Mouse (Mus musculus): ENCODE data around the gene Mmp19. TPM values are rescaled to one million over a fixed set of nuclear protein-coding genes. Genes with fewer than 3 reads are reported as not detected.

Mmp19 gene
- polyA plus RNA-seq (2016; fragmentation: Nextera tagmentation; extraction: Ambion mirVana): 0.28 and 1.7 TPM in 2 replicates

DNA sequence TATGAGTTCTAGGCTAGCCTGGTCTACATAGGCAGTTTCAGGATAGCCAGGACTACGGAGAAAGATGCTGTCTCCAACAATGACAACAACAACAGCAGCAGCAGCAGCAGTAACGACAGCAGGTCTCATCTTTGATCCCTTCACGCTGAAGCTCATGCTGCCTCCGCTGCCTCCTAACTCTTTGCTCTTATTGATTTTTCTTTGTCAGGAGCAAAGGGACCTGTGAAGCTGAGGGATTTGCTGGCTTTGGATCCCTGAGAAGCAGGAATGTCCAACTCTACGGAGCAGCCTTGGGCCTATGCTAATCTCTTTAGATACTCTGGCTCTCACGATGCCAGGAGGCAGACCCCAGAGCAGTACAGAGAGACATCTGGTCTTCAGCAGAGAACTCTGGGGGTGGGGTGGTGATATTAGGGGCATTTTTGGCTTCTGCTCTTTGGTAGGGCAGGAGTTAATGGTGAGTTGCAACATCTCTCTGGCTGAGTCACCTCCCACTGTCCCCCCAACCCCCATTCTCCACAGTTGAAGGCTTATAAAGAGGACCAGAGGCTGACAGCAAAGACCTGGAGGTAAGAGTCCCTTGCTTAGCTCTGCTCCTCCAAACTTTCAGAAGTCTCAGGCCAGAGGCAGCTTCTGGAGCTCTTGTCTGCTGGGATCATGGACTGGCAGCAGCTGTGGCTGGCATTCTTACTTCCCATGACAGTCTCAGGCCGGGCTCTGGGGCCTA lies at the start of gene Mmp19:
Gene Mmp19 (plus strand): TSS at position 513 of the 727 bp plus-strand sequence.
- Histone ChIP-seq H3K9me3 (no peaks in the 10 kb centered on the region), H3K27ac (no peak within 1 kb of the TSS)
- DNase-seq (ENCODE audit: low spot score): no peak

DNA sequence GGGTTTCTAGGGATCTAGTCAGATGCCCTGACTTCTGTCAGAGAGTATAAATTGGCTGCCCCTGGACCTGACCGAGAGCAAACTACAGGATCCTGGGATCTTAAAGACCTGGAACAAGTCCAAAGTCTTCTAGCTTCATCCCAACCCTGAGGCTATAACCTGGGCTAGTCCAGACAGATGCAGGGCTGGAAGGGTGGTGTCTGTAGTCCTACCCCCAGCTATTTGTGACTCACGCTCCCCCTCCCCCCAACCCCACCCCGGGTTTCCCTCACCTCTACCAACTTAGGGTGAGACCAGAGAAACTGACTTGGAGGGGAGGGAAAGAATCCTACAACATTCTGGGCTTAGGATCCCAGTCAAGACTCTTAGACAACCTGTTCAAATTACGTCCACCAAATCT lies 48.1 kb upstream of the Mmp19 start:
- peaks cover 28% of the 10 kb centered on the region for H3K4me1 ChIP-seq
- no peaks in the 10 kb centered on the region for H3K36me3 ChIP-seq
- H3K27ac ChIP-seq: no peak overlapping the region
- no peaks in the 10 kb centered on the region for H3K9me3 ChIP-seq
- WGBS: 26% methylated on average over 4 of the region's 4 CpGs
- no peak for DNase-seq (ENCODE audit: low spot score)
- peaks cover 27% of the 10 kb centered on the region for H3K27me3 ChIP-seq (ENCODE audit: insufficient read depth, poor library complexity, severe bottlenecking)
- peak overlapping the region; percentile 69; the same call in 1 of the 2 replicates for H3K4me3 ChIP-seq

More for the DNA sequence above, at the start of gene Mmp19:
- H3K4me3 ChIP-seq: no peak within 1 kb of the TSS
- no peaks in the 10 kb centered on the region for H3K27me3 ChIP-seq (ENCODE audit: insufficient read depth, poor library complexity, severe bottlenecking)
- WGBS: 74% methylated on average over 7 of the region's 7 CpGs
- peaks cover 8% of the 10 kb centered on the region; the same call in 1 of the 2 replicates for H3K4me1 ChIP-seq
- H3K36me3 ChIP-seq: no peaks in the 10 kb centered on the region

DNA sequence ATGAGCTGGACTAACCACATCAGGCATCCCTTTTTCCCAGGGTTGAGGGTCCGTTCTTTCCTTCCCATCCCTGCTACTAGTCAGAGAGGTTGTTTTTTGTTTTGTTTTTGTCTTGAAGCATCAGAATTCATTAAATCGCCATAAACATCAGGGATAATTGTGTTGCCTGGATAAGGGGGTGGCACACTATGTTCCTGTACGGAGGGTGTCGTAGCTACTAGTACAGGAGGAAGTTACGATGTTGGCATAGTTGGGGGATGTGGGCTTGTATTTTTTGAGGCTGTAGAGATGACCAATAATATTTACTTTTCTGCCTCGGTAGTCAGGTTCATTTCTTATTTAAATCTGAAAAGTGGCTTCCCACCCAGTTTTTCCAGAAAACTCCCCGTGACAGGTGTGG lies 47.5 kb upstream of the Mmp19 start:
- DNase-seq (ENCODE audit: low spot score): no peak
- Histone ChIP-seq H3K27ac (peak overlapping the region; percentile 82), H3K36me3 (no peaks in the 10 kb centered on the region), H3K9me3 (no peaks in the 10 kb centered on the region), H3K27me3 (ENCODE audit: insufficient read depth, poor library complexity, severe bottlenecking) (peaks cover 27% of the 10 kb centered on the region), H3K4me1 (peaks cover 26% of the 10 kb centered on the region), H3K4me3 (peak overlapping the region; percentile 69)
- 5% methylated on average over 7 of the region's 7 CpGs for WGBS

DNA sequence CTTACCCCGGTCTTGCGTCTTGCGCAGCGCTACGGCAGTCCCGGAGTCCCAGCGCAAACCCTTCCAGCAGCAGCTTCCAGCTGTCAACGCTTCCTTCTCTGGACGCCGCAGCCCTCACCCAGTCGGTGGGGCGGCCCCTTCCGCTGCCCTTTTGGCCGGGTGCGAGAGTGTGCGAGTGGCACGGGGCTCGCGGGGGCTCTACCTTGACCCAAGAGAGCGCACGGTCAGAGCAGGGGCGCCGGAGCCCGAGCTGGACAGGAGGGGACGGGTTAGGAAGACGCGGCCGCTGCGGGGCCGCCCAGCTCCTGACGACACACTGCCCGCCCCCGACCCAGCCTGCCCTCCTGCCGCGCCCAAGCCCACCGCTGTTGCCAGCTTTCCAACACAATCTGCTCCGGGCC lies 46.9 kb upstream of the Mmp19 start:
- Histone ChIP-seq H3K4me3 (peak overlapping the region; percentile 69), H3K9me3 (no peaks in the 10 kb centered on the region), H3K4me1 (peaks cover 26% of the 10 kb centered on the region), H3K27me3 (ENCODE audit: insufficient read depth, poor library complexity, severe bottlenecking) (peaks cover 27% of the 10 kb centered on the region), H3K27ac (peak overlapping the region; percentile 82), H3K36me3 (no peaks in the 10 kb centered on the region)
- peak; percentile 84 for DNase-seq (ENCODE audit: low spot score)
- under 1% methylated on average over 36 of the region's 37 CpGs for WGBS

DNA sequence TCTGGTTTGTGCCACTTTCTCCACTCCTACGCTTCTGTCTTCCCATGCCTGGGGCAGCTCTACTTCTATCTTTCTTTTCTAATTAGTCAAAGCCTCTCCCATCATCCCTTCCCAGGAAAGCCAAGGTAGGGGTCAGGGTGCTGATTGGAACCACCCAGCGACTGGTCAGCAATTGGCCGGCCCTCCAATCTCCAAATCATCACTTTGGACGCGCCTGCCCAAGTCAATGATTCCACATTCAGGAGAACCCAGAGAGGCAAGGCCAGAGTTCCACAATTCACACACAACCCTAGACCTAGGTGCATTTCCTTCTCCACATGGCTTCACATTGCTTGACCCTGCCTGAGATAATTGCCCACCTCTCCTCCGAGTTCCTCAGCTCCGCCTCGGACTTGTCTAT lies 46.5 kb upstream of the Mmp19 start:
- H3K27me3 ChIP-seq (ENCODE audit: insufficient read depth, poor library complexity, severe bottlenecking): peaks cover 27% of the 10 kb centered on the region
- no peak for DNase-seq (ENCODE audit: low spot score)
- H3K27ac ChIP-seq: peak overlapping the region; percentile 82
- no peaks in the 10 kb centered on the region for H3K36me3 ChIP-seq
- H3K4me1 ChIP-seq: peaks cover 29% of the 10 kb centered on the region
- no peaks in the 10 kb centered on the region for H3K9me3 ChIP-seq
- 6% methylated on average over 8 of the region's 8 CpGs for WGBS
- H3K4me3 ChIP-seq: peak overlapping the region; percentile 69

DNA sequence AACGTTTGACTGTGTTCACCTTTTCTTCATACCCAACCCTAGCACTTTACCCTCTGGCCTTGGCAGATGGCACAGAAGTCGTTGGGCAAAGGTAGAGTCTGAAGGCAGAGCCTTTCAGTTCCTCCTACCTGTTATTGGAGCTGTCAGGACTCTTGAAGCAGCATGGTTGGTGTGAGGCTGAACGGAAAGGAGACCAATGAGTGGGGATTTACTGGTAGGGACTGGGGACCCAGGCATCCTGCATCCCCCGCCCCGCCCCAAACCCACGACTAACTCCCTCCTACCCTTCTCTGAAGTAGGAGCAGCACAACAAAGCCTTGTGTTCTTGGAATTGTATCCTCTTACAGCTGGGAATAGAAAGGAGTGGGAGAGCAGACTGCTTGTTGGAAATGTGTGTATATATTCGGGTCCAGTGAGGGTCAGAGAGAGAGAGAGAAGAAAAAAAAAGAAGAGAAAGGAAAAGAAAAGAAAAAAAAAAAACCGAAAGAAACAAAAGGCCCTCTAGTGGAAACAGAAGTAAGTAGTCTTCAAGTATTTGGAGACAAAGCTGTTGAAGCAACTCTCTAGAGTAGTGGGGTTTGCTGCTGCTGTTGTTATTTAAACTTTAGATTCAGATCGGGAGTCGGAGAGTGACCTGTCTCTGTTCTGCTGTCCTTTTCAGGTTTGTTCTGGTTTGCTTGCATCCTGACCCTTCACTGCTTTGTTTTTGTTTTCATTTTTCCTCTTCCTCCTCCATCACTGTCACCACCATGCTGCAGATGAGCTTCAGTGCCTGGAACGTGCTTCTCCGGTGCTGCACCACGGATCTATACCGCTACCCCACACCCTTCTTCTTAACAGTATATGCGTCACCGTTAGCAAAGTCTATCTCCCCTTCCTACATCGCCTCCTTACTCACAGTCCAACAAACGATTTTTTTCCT lies 45.8 kb upstream of the Mmp19 start, which contains the start of gene Dgka:
Gene Dgka (minus strand): TSS at position 176 of the 922 bp plus-strand sequence.
- peaks cover 34% of the 10 kb centered on the region for H3K4me1 ChIP-seq
- H3K9me3 ChIP-seq: no peaks in the 10 kb centered on the region
- WGBS: 19% methylated on average over 18 of the region's 18 CpGs
- peak within 1 kb of the TSS; percentile 82 for H3K27ac ChIP-seq
- H3K27me3 ChIP-seq (ENCODE audit: insufficient read depth, poor library complexity, severe bottlenecking): peaks cover 27% of the 10 kb centered on the region
- H3K4me3 ChIP-seq: peak within 1 kb of the TSS; percentile 69
- DNase-seq (ENCODE audit: low spot score): no peak
- no peaks in the 10 kb centered on the region for H3K36me3 ChIP-seq

DNA sequence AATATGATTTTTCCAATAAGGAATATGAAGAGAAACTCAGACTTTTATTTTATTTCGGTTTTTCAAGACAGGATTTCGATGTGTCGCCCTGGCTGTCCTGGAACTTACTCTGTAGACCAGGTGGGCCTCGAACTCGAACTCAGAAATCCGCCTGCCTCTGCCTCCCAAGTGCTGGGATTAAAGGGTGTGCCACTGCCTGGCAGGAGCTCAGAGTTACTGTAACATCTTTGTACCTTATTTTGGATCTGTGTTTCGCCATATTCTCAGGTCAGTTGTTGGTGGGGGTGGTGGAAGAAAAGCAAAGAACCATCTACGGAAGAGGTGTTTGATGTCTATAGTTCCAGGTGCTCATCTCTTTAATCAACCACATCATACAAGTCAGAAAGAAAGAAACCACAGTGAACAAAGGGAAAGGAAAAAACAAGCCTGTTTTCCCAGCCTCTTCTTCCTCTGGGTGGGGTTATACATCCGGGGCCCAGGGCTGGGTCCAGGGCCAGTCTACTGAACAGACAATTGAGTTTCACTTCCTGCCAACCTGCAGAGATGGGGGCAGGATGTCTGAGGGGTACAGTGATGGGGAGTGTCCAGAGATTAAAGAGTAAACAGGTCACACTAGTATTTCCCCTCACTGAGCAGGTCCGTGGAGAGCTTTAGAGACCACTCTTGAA lies 44.6 kb upstream of the Mmp19 start:
- peaks cover 34% of the 10 kb centered on the region for H3K4me1 ChIP-seq
- H3K27ac ChIP-seq: no peak overlapping the region
- no peak overlapping the region for H3K4me3 ChIP-seq
- peaks cover 27% of the 10 kb centered on the region for H3K27me3 ChIP-seq (ENCODE audit: insufficient read depth, poor library complexity, severe bottlenecking)
- no peaks in the 10 kb centered on the region for H3K36me3 ChIP-seq
- WGBS: 86% methylated on average over 10 of the region's 10 CpGs
- H3K9me3 ChIP-seq: no peaks in the 10 kb centered on the region
- no peak for DNase-seq (ENCODE audit: low spot score)

DNA sequence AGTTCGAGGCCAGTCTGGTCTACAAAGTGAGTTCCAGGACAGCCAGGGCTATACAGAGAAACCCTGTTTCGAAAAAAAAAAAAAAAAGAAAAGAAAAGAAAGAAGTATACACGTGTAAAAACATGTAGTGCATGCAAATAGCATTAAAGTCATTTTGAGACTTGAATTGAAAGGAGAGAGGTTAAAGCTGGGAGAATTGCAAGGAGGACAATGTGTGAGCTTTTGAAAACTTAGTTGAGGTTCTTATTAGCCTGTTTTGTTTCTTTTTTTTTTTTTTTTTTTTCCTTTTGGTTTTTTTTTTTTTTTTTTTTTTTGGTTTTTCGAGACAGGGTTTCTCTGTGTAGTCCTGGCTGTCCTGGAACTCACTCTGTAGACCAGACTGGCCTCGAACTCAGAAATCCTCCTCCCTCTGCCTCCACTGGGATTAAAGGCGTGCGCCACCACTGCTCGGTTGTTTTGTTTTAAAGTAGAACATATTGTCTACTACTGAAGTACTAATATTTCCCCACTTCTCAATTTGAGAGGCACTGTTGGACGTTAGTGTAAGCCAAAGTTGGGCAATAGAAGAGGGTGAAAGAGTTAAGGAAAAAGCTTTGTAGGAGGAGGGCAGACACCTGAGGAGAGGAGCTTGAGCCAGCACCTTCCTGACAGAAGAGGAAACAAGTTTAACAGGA lies 43.6 kb upstream of the Mmp19 start:
- Histone ChIP-seq H3K9me3 (no peaks in the 10 kb centered on the region), H3K36me3 (no peaks in the 10 kb centered on the region), H3K27ac (peak overlapping the region; percentile 98), H3K4me3 (peak overlapping the region; percentile 86), H3K27me3 (ENCODE audit: insufficient read depth, poor library complexity, severe bottlenecking) (peaks cover 20% of the 10 kb centered on the region), H3K4me1 (peaks cover 34% of the 10 kb centered on the region)
- no peak for DNase-seq (ENCODE audit: low spot score)
- WGBS: 43% methylated on average over 9 of the region's 9 CpGs

DNA sequence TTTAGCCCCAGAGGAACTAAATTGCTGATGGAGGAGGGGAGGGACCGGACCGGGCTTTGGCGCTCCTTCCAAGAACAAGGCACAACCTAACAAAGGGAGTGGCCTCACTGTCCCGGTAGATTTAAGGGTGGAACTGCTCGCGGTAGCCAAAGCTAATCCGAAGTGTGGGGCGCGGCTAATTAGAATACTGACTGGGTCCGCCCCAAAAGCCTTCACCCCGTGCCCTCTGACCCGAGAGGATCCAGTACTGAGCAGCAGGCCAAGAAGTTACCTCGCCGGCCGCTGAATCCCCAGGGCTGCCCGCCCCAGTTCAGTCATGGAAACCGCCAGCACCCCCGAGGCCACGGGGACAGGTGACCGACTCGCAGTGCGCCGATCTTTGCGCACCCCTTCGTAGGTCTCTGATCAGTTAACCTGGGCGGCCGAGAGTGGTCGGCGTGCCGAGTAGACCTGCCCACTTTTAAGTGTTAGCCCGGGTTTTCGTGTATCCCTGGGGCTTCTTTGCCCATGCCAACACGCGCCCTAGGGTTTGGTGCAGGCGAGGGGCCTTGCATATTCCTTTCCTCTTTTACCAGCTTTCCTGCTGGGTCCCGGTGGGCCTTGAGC lies 43.0 kb upstream of the Mmp19 start, which contains the start of gene Pym1:
Gene Pym1 (plus strand): TSS at position 244 of the 606 bp plus-strand sequence.
- peak; percentile 93 for DNase-seq (ENCODE audit: low spot score)
- Histone ChIP-seq H3K36me3 (peaks cover 4% of the 10 kb centered on the region; the same call in 1 of the 2 replicates), H3K27me3 (ENCODE audit: insufficient read depth, poor library complexity, severe bottlenecking) (peaks cover 14% of the 10 kb centered on the region; the same call in 1 of the 2 replicates), H3K27ac (peak within 1 kb of the TSS; percentile 98), H3K4me1 (peaks cover 31% of the 10 kb centered on the region), H3K4me3 (peak within 1 kb of the TSS; percentile 86), H3K9me3 (no peaks in the 10 kb centered on the region)
- under 1% methylated on average over 36 of the region's 36 CpGs for WGBS

DNA sequence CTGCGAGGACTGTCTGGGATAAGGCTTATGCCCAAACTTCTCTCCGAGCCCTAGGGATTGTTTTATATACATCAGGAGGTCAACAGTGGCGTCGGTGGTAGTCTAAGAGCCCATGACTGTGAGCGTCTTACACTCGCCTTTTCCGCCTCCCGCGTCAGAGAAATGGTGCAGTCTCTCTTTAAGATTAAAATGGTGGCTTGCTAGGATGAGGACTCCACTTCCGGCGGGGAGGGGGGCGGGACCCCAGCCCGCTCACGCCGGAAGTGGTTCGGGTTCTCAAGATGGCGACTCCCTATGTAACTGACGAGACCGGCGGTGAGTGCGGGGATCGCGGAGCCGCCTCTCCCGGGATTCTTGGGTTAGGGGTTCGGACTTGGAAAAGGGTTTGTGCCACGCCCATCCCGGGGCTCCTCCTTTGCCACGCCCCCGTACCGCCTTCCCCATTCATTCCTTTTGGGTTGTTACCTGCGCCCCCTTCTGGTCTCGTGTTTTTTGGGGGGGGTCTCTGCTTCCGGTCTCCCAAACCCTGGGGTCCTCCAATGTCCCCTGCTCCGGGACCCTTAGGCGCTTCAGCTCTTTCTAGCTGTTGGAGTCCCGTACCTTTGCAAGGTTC lies 42.4 kb upstream of the Mmp19 start:
- peak; percentile 96 for DNase-seq (ENCODE audit: low spot score)
- Histone ChIP-seq H3K36me3 (peaks cover 9% of the 10 kb centered on the region; the same call in 1 of the 2 replicates), H3K4me3 (peak overlapping the region; percentile 86), H3K27ac (peak overlapping the region; percentile 98), H3K27me3 (ENCODE audit: insufficient read depth, poor library complexity, severe bottlenecking) (peaks cover 10% of the 10 kb centered on the region; the same call in 1 of the 2 replicates), H3K9me3 (no peaks in the 10 kb centered on the region), H3K4me1 (peaks cover 26% of the 10 kb centered on the region)
- WGBS: under 1% methylated on average over 37 of the region's 37 CpGs

DNA sequence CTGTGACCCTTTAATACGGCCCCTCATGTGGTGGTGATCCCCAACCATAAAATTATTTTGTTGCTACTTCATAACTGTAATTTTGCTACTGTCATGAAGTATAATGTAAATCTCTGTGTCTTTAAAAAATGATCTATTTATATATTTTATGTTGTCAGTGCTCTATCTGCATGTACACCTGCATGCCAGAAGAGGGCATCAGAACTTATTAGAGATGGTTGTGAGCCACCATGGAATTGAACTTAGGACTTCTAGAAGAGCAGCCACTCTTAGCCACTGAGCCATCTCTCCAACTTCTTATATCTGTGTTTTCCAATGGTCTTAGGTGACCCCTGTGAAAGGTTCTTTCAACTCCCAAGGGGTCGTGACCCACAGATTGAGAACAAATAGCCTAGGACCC lies 17.8 kb upstream of the Mmp19 start:
- H3K9me3 ChIP-seq: no peaks in the 10 kb centered on the region

More for the DNA sequence above, 17.8 kb upstream of the Mmp19 start:
- no peak overlapping the region for H3K4me3 ChIP-seq
- no peak for DNase-seq (ENCODE audit: low spot score)
- no peaks in the 10 kb centered on the region for H3K4me1 ChIP-seq
- no peaks in the 10 kb centered on the region for H3K27me3 ChIP-seq (ENCODE audit: insufficient read depth, poor library complexity, severe bottlenecking)
- no peak overlapping the region for H3K27ac ChIP-seq
- WGBS: 74% methylated on average over 2 of the region's 2 CpGs
- H3K36me3 ChIP-seq: no peaks in the 10 kb centered on the region
